Mouse (Mus musculus) liver, adult 2 months (tissue): Measurements from ENCODE around the gene Mfsd12. TPM values are rescaled to one million over a fixed set of nuclear protein-coding genes. Genes with fewer than 3 reads are reported as not detected.
A peak's percentile ranks its signal among the peaks of the same experiment; 100 is the strongest.

Experiments
- DNase-seq: peaks from one replicate; pipeline ENCODE4 v3.0.0-alpha.2; 2011; ENCODE audit warnings: low read depth, low spot score; ENCODE audit errors: extremely low read depth
- H3K27ac ChIP-seq: fragments of 200-500 bp; replicated peaks from 2 replicates; pipeline ENCODE4 v1.5.1; 2012; ENCODE audit warnings: low read depth, mild to moderate bottlenecking, control low read depth, inconsistent platforms, low read length; ENCODE audit not compliant: insufficient read depth
- H3K27me3 ChIP-seq: fragments of 200-500 bp; 2 replicates; pipeline ENCODE4 v1.6.1; 2012; ENCODE audit warnings: mild to moderate bottlenecking, moderate library complexity, low read length, inconsistent platforms; ENCODE audit not compliant: control insufficient read depth, insufficient read depth
- H3K36me3 ChIP-seq: fragments of 200-500 bp; 2 replicates; pipeline ENCODE4 v1.6.1; 2012; ENCODE audit warnings: low read length, inconsistent platforms; ENCODE audit not compliant: control insufficient read depth, insufficient read depth
- H3K4me1 ChIP-seq: fragments of 200-500 bp; 2 replicates; pipeline ENCODE4 v1.6.1; 2011; ENCODE audit warnings: low read length; ENCODE audit not compliant: control insufficient read depth, insufficient read depth
- H3K4me3 ChIP-seq: fragments of 200-500 bp; 2 replicates; pipeline ENCODE4 v1.5.1; 2011; ENCODE audit warnings: low read depth, mild to moderate bottlenecking, control low read depth, low read length, moderate library complexity; ENCODE audit not compliant: insufficient read depth
- H3K79me2 ChIP-seq: fragments of 200-500 bp; 2 replicates; pipeline ENCODE4 v1.6.1; 2012; ENCODE audit warnings: inconsistent platforms, mild to moderate bottlenecking, low read length, moderate library complexity; ENCODE audit not compliant: control insufficient read depth, insufficient read depth
- H3K9ac ChIP-seq: fragments of 200-500 bp; 2 replicates; pipeline ENCODE4 v1.6.1; 2012; ENCODE audit warnings: low read depth, mild to moderate bottlenecking, control low read depth, inconsistent platforms, low read length
- CTCF ChIP-seq: fragments of 200-500 bp; IDR thresholded peaks from 2 replicates; pipeline ENCODE4 v1.5.1; 2011; ENCODE audit warnings: low read depth, low read length, control low read depth
- POLR2A ChIP-seq: fragments of 200-500 bp; IDR thresholded peaks from 2 replicates; pipeline ENCODE4 v1.6.1; 2011; ENCODE audit warnings: low read length, control low read depth; ENCODE audit not compliant: insufficient read depth; ENCODE audit errors: extremely low read depth
- WGBS: fragments of 180-500 bp; shearing (Covaris S2); methylation state at CpG from one replicate; pipeline ENCODE4 v1.1.7; 2018; 5-methylcytosine and 5-hydroxymethylcytosine counted together
- polyA plus RNA-seq: library from polyadenylated mRNA; depleted of rRNA; stranded (reverse); fragments of >200 nt; gene quantifications from 2 replicates; pipeline ENCODE4 v1.2.3, GENCODE M21; 2012
- total RNA-seq: library from RNA; depleted of rRNA; stranded (reverse); fragments of >200 nt; gene quantifications from 2 replicates; pipeline ENCODE4 v1.2.3, GENCODE M21; 2014

The Mfsd12 gene
- total and polyA plus RNA-seq, 2 experiments, result 5.3 to 12.8 TPM

GRCm38 (mm10) chr10:81330007-81330406, 27.3 kb upstream of the Mfsd12 start:
- Histone ChIP-seq H3K9ac (peak overlapping the region; percentile 52; the same call in 1 of the 2 replicates), H3K4me3 (no peak overlapping the region), H3K36me3 (peaks cover 7% of the 10 kb centered on the region), H3K27me3 (no peaks in the 10 kb centered on the region), H3K79me2 (no peaks in the 10 kb centered on the region), H3K4me1 (no peaks in the 10 kb centered on the region; the same call in 1 of the 2 replicates), H3K27ac (peak overlapping the region; percentile 40; the same call in 1 of the 2 replicates)
- 79% methylated on average over 4 of the region's 4 CpGs for WGBS
- no peak for DNase-seq
- no peak for TF ChIP-seq CTCF
- TF ChIP-seq POLR2A, result no peak

- Histone ChIP-seq H3K4me1 (no peaks in the 10 kb centered on the region; the same call in 1 of the 2 replicates), H3K36me3 (no peaks in the 10 kb centered on the region), H3K79me2 (no peaks in the 10 kb centered on the region), H3K9ac (no peak overlapping the region), H3K27me3 (no peaks in the 10 kb centered on the region), H3K4me3 (no peak overlapping the region), H3K27ac (no peak overlapping the region)
- no peak for TF ChIP-seq CTCF
- 35% methylated on average over 29 of the region's 29 CpGs for WGBS
- no peak for DNase-seq
These were observed 25.0 kb upstream of the Mfsd12 start for GRCm38 (mm10) chr10:81332277-81332676.

- H3K4me1 ChIP-seq, result no peaks in the 10 kb centered on the region; the same call in 1 of the 2 replicates
- H3K27me3 ChIP-seq, result no peaks in the 10 kb centered on the region
- no peak for TF ChIP-seq POLR2A
- TF ChIP-seq CTCF, result no peak
- no peak overlapping the region for H3K9ac ChIP-seq
- H3K4me3 ChIP-seq, result no peak overlapping the region
- no peak overlapping the region for H3K27ac ChIP-seq
- H3K36me3 ChIP-seq, result no peaks in the 10 kb centered on the region
- no peak for DNase-seq
- H3K79me2 ChIP-seq, result no peaks in the 10 kb centered on the region
- WGBS, result 83% methylated on average over 11 of the region's 11 CpGs
These were observed 23.0 kb upstream of the Mfsd12 start for GRCm38 (mm10) chr10:81334324-81334723.

GRCm38 (mm10) chr10:81335393-81336340, 21.6 kb upstream of the Mfsd12 start:
- no peak overlapping the region for H3K27ac ChIP-seq
- WGBS, result 77% methylated on average over 18 of the region's 19 CpGs
- no peaks in the 10 kb centered on the region for H3K27me3 ChIP-seq
- DNase-seq, result no peak
- no peaks in the 10 kb centered on the region for H3K79me2 ChIP-seq
- H3K4me3 ChIP-seq, result no peak overlapping the region
- TF ChIP-seq POLR2A, result no peak
- no peaks in the 10 kb centered on the region for H3K36me3 ChIP-seq
- H3K4me1 ChIP-seq, result no peaks in the 10 kb centered on the region
- H3K9ac ChIP-seq, result no peak overlapping the region

- no peaks in the 10 kb centered on the region for H3K27me3 ChIP-seq
- H3K9ac ChIP-seq, result no peak overlapping the region
- no peak for TF ChIP-seq CTCF
- TF ChIP-seq POLR2A, result no peak
- H3K4me1 ChIP-seq, result no peaks in the 10 kb centered on the region
- 94% methylated on average over 4 of the region's 4 CpGs for WGBS
- no peak overlapping the region for H3K27ac ChIP-seq
- no peaks in the 10 kb centered on the region for H3K79me2 ChIP-seq
- DNase-seq, result no peak
- no peaks in the 10 kb centered on the region for H3K36me3 ChIP-seq
- no peak overlapping the region for H3K4me3 ChIP-seq
These were observed 20.7 kb upstream of the Mfsd12 start for GRCm38 (mm10) chr10:81336558-81336957.
